Mouse (Mus musculus): ENCODE results near the gene Ltbp3. TPM values are rescaled to one million over a fixed set of nuclear protein-coding genes. Genes with fewer than 3 reads are reported as not detected.

Ltbp3 gene
- polyA plus RNA-seq (2015; fragmentation: Nextera tagmentation; extraction: Ambion mirVana) = 0.74 and 4.6 TPM in 2 replicates

GRCm38 (mm10) chr19:5740320-5741317 lies at the start of gene Ltbp3:
Gene Ltbp3 (plus strand): TSS chr19:5740904.
- Histone ChIP-seq H3K4me2 (ENCODE audit: low read depth, low read length) (peak within 1 kb of the TSS; percentile 53), H3K36me3 (ENCODE audit: control insufficient read depth, insufficient read depth) (no peaks in the 10 kb centered on the region), H3K4me3 (ENCODE audit: low read depth, low read length) (peak within 1 kb of the TSS; percentile 41), H3K4me1 (ENCODE audit: control insufficient read depth, low read depth, low read length) (no peaks in the 10 kb centered on the region; the same call in 1 of the 2 replicates), H3K9me3 (replicated peaks; ENCODE audit: control insufficient read depth, low read length) (no peaks in the 10 kb centered on the region), H3K27ac (ENCODE audit: low read length) (no peak within 1 kb of the TSS), H3K9ac (ENCODE audit: low read depth, low read length) (no peak within 1 kb of the TSS; the same call in 1 of the 2 replicates), H3K27me3 (ENCODE audit: control insufficient read depth, insufficient read depth, low read depth, low read length) (peaks cover 76% of the 10 kb centered on the region)
- no peak for ATAC-seq (ENCODE audit: low read depth)
- WGBS (ENCODE audit: insufficient replicate concordance) = 52% methylated on average over 13 of the region's 14 CpGs

GRCm38 (mm10) chr19:5691601-5692000 lies 49.1 kb upstream of the Ltbp3 start:
- Histone ChIP-seq H3K36me3 (ENCODE audit: control insufficient read depth, insufficient read depth) (peaks cover 18% of the 10 kb centered on the region), H3K4me1 (ENCODE audit: control insufficient read depth, low read depth, low read length) (peaks cover 53% of the 10 kb centered on the region), H3K4me2 (ENCODE audit: low read depth, low read length) (peak overlapping the region; percentile 100), H3K9me3 (replicated peaks; ENCODE audit: control insufficient read depth, low read length) (no peaks in the 10 kb centered on the region), H3K27me3 (ENCODE audit: control insufficient read depth, insufficient read depth, low read depth, low read length) (no peaks in the 10 kb centered on the region), H3K27ac (ENCODE audit: low read length) (peak overlapping the region; percentile 76), H3K9ac (ENCODE audit: low read depth, low read length) (peak overlapping the region; percentile 99), H3K4me3 (ENCODE audit: low read depth, low read length) (peak overlapping the region; percentile 95)
- 58% methylated on average over 5 of the region's 5 CpGs for WGBS (ENCODE audit: insufficient replicate concordance)
- ATAC-seq (ENCODE audit: low read depth) = no peak

GRCm38 (mm10) chr19:5692086-5692912 lies 48.4 kb upstream of the Ltbp3 start:
- peaks cover 23% of the 10 kb centered on the region for H3K36me3 ChIP-seq (ENCODE audit: control insufficient read depth, insufficient read depth)
- H3K27me3 ChIP-seq (ENCODE audit: control insufficient read depth, insufficient read depth, low read depth, low read length) = no peaks in the 10 kb centered on the region
- H3K4me3 ChIP-seq (ENCODE audit: low read depth, low read length) = peak overlapping the region; percentile 95
- peak overlapping the region; percentile 100 for H3K4me2 ChIP-seq (ENCODE audit: low read depth, low read length)
- H3K4me1 ChIP-seq (ENCODE audit: control insufficient read depth, low read depth, low read length) = peaks cover 48% of the 10 kb centered on the region
- H3K9me3 ChIP-seq (replicated peaks; ENCODE audit: control insufficient read depth, low read length) = no peaks in the 10 kb centered on the region
- peak overlapping the region; percentile 76 for H3K27ac ChIP-seq (ENCODE audit: low read length)
- peak overlapping the region; percentile 99 for H3K9ac ChIP-seq (ENCODE audit: low read depth, low read length)
- ATAC-seq (ENCODE audit: low read depth) = no peak
- WGBS (ENCODE audit: insufficient replicate concordance) = 45% methylated on average over 10 of the region's 10 CpGs

- Histone ChIP-seq H3K27ac (ENCODE audit: low read length) (peak overlapping the region; percentile 76), H3K4me2 (ENCODE audit: low read depth, low read length) (peak overlapping the region; percentile 100), H3K4me3 (ENCODE audit: low read depth, low read length) (peak overlapping the region; percentile 95), H3K27me3 (ENCODE audit: control insufficient read depth, insufficient read depth, low read depth, low read length) (no peaks in the 10 kb centered on the region), H3K4me1 (ENCODE audit: control insufficient read depth, low read depth, low read length) (peaks cover 42% of the 10 kb centered on the region), H3K9ac (ENCODE audit: low read depth, low read length) (peak overlapping the region; percentile 99), H3K9me3 (replicated peaks; ENCODE audit: control insufficient read depth, low read length) (no peaks in the 10 kb centered on the region), H3K36me3 (ENCODE audit: control insufficient read depth, insufficient read depth) (peaks cover 30% of the 10 kb centered on the region)
- ATAC-seq (ENCODE audit: low read depth) = no peak
- WGBS (ENCODE audit: insufficient replicate concordance) = 54% methylated on average over 10 of the region's 10 CpGs
Observed at GRCm38 (mm10) chr19:5692913-5693396, 47.7 kb upstream of the Ltbp3 start.

GRCm38 (mm10) chr19:5693801-5694200 lies 46.9 kb upstream of the Ltbp3 start:
- Histone ChIP-seq H3K9me3 (replicated peaks; ENCODE audit: control insufficient read depth, low read length) (no peaks in the 10 kb centered on the region), H3K27me3 (ENCODE audit: control insufficient read depth, insufficient read depth, low read depth, low read length) (no peaks in the 10 kb centered on the region), H3K36me3 (ENCODE audit: control insufficient read depth, insufficient read depth) (peaks cover 38% of the 10 kb centered on the region), H3K4me2 (ENCODE audit: low read depth, low read length) (no peak overlapping the region), H3K4me1 (ENCODE audit: control insufficient read depth, low read depth, low read length) (peaks cover 40% of the 10 kb centered on the region), H3K9ac (ENCODE audit: low read depth, low read length) (no peak overlapping the region), H3K27ac (ENCODE audit: low read length) (no peak overlapping the region), H3K4me3 (ENCODE audit: low read depth, low read length) (no peak overlapping the region)
- 81% methylated on average over 6 of the region's 6 CpGs for WGBS (ENCODE audit: insufficient replicate concordance)
- no peak for ATAC-seq (ENCODE audit: low read depth)

GRCm38 (mm10) chr19:5695849-5696462 lies 44.7 kb upstream of the Ltbp3 start:
- ATAC-seq (ENCODE audit: low read depth) = no peak
- Histone ChIP-seq H3K4me1 (ENCODE audit: control insufficient read depth, low read depth, low read length) (peaks cover 28% of the 10 kb centered on the region), H3K4me2 (ENCODE audit: low read depth, low read length) (no peak overlapping the region), H3K27me3 (ENCODE audit: control insufficient read depth, insufficient read depth, low read depth, low read length) (no peaks in the 10 kb centered on the region), H3K9ac (ENCODE audit: low read depth, low read length) (no peak overlapping the region), H3K9me3 (replicated peaks; ENCODE audit: control insufficient read depth, low read length) (no peaks in the 10 kb centered on the region), H3K4me3 (ENCODE audit: low read depth, low read length) (no peak overlapping the region), H3K36me3 (ENCODE audit: control insufficient read depth, insufficient read depth) (peaks cover 53% of the 10 kb centered on the region), H3K27ac (ENCODE audit: low read length) (no peak overlapping the region)
- 79% methylated on average over 41 of the region's 41 CpGs for WGBS (ENCODE audit: insufficient replicate concordance)

- peak within 1 kb of the TSS; percentile 58 for H3K4me2 ChIP-seq (ENCODE audit: low read depth, low read length)
- no peaks in the 10 kb centered on the region for H3K27me3 ChIP-seq (ENCODE audit: control insufficient read depth, insufficient read depth, low read depth, low read length)
- H3K4me1 ChIP-seq (ENCODE audit: control insufficient read depth, low read depth, low read length) = peaks cover 28% of the 10 kb centered on the region
- H3K4me3 ChIP-seq (ENCODE audit: low read depth, low read length) = peak within 1 kb of the TSS; percentile 32
- WGBS (ENCODE audit: insufficient replicate concordance) = 49% methylated on average over 17 of the region's 17 CpGs
- peaks cover 63% of the 10 kb centered on the region for H3K36me3 ChIP-seq (ENCODE audit: control insufficient read depth, insufficient read depth)
- H3K27ac ChIP-seq (ENCODE audit: low read length) = peak within 1 kb of the TSS; percentile 88
- H3K9ac ChIP-seq (ENCODE audit: low read depth, low read length) = peak within 1 kb of the TSS; percentile 54
- H3K9me3 ChIP-seq (replicated peaks; ENCODE audit: control insufficient read depth, low read length) = no peaks in the 10 kb centered on the region
- ATAC-seq (ENCODE audit: low read depth) = peak; percentile 68
Observed at GRCm38 (mm10) chr19:5704163-5704800, 36.4 kb upstream of the Ltbp3 start, which contains the start of gene Kcnk7. Gene Kcnk7 (plus strand): TSS chr19:5704367.

Data from liver, embryonic 16.5 days (tissue).